ENCODE assay signal across 8 mouse cellular contexts in the genomic region with DNA sequence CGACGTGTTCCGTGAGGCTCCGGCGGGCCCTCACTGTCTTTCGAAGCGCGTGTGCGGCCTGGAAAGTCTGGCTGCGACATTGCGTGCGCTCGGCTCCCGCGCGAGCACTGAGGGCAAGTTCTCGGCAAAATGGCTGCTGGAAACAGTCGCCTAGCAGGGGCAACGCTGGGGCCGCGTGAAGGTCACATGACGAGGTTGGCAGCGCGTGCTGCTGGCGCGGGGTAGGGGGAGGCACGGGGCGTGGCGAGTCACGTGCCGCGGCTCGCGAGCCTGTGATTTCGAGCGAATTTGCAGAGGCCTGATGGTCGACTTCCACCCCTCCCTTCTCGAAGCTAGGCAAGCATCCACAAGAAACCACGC. TPM values are rescaled to one million over a fixed set of nuclear protein-coding genes. Genes with fewer than 3 reads are reported as not detected.
A peak's percentile ranks its signal among the peaks of the same experiment; 100 is the strongest.
DNase-seq lines count a peak whose midpoint lies in the region; ATAC-seq lines count a peak whose summit lies in the region.

No protein-coding gene starts in this region.

- H3K9me3 ChIP-seq in intestine, embryonic 16.5 days (ENCODE audit: control insufficient read depth, low read length), result no peaks in the 10 kb centered on the region

- H3K4me1 ChIP-seq in intestine, embryonic 16.5 days (ENCODE audit: control insufficient read depth, insufficient read depth, low read length), result peaks cover 9% of the 10 kb centered on the region; the same call in 1 of the 2 replicates

- DNase-seq in adrenal gland, postnatal 14 days, result peak; percentile 90
- peak; percentile 85 for DNase-seq in embryo, embryonic 9.5 days (ENCODE audit: extremely low spot score)
- DNase-seq in gastrocnemius, postnatal 4 days (ENCODE audit: low spot score in 2 of 2), result peak; percentile 83 to 92
- DNase-seq in left cerebral cortex, postnatal 36 days (ENCODE audit: low spot score in 2 of 2), result peak; percentile 89 to 90
- peak; percentile 88 for DNase-seq in mesoderm, embryonic 11.5 days (ENCODE audit: low read depth, low spot score)
- DNase-seq in right cerebral cortex, postnatal 36 days (ENCODE audit: low spot score in 2 of 2), result peak; percentile 83 to 86
- peak; percentile 83 for DNase-seq in yolk sac, embryonic 10.5 days (ENCODE audit: low spot score)

- peak; percentile 85 for ATAC-seq in intestine, embryonic 16.5 days

- WGBS in intestine, embryonic 16.5 days, result under 1% methylated on average over 39 of the region's 39 CpGs

- peak overlapping the region; percentile 62 for H3K4me3 ChIP-seq in intestine, embryonic 16.5 days (ENCODE audit: low read length)

- H3K27me3 ChIP-seq in intestine, embryonic 16.5 days (replicated peaks; ENCODE audit: control insufficient read depth, insufficient read depth, low read length), result no peaks in the 10 kb centered on the region

- peak overlapping the region; percentile 41; the same call in 1 of the 2 replicates for H3K27ac ChIP-seq in intestine, embryonic 16.5 days (ENCODE audit: low read length)

- H3K36me3 ChIP-seq in intestine, embryonic 16.5 days (ENCODE audit: control insufficient read depth, insufficient read depth, low read length), result no peaks in the 10 kb centered on the region

- intact Hi-C loops in left cerebral cortex, postnatal 36 days (cut with DNase I), result loop anchor here (2.0 to 5.0 kb wide), 3 partner anchors 24 to 76 kb away; partner anchors contain the start of genes Mga and Tyro3

- peak overlapping the region; percentile 98 for H3K4me2 ChIP-seq in intestine, embryonic 16.5 days (ENCODE audit: low read depth, low read length)

- peak overlapping the region; percentile 73 for H3K9ac ChIP-seq in intestine, embryonic 16.5 days (ENCODE audit: low read depth, low read length)

RNA-seq across cellular contexts. Expression of gene Mga, which starts 23.9 kb away (rescaled TPM):
- 46.9 and 56.9 TPM in 2 replicates for total RNA-seq in adrenal gland, postnatal 14 days (2021)
- 10 to 100 TPM; 69.0 to 70.8 TPM for total RNA-seq in gastrocnemius, postnatal 4 days (2021)
- 14.7 and 14.9 TPM in 2 replicates for polyA plus RNA-seq in intestine, embryonic 16.5 days (2015; fragmentation: Nextera tagmentation; extraction: Ambion mirVana)
- 10 to 100 TPM; 56.2 to 74.1 TPM for total RNA-seq in left cerebral cortex, postnatal 36 days (2021)

Comparison
In these comparisons a context has a peak if more than half of its experiments do, and no peak if none do; other contexts are left out.
1. Peak in every context shown above with its lines: DNase-seq, ATAC-seq, H3K4me3 ChIP-seq and H3K27ac ChIP-seq.